Mouse (Mus musculus): ENCODE measurements around the gene Mpp3. TPM values are rescaled to one million over a fixed set of nuclear protein-coding genes. Genes with fewer than 3 reads are reported as not detected.

Gene Mpp3
- polyA plus RNA-seq, 1 experiment = 0.90 TPM

DNA sequence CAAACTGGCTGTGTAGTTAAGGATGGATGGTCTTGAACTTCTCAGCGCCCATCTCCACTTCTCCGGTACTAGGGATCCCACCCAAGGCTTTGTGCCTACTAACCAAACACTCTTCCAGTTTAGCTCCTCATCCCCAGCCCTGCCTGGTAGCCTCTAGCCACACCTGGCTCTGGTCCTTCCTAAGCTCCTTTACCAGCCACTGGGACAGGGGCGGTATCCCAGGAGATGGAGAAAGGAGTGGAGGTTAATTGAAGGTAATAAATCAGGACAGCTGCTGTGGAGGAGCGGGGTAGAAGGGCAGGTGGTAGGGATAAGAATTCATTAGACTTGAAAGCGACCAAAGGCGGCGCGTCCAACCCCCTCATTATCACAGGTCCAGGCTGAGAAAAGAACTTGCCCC, 63.6 kb downstream of the Mpp3 start:
- Histone ChIP-seq H3K4me1 (ENCODE audit: control insufficient read depth, insufficient read depth, insufficient read length, low read length) (0 out of 2 replicates have a peak, but pooled peaks cover 3% of the 10 kb centered on the region), H3K4me3 (ENCODE audit: low read depth, low read length) (no peak overlapping the region), H3K36me3 (ENCODE audit: control insufficient read depth, insufficient read depth, low read length) (no peaks in the 10 kb centered on the region), H3K27ac (ENCODE audit: insufficient read depth, low read depth, low read length) (no peak overlapping the region), H3K27me3 (ENCODE audit: control insufficient read depth, insufficient read depth, low read length) (peaks cover 39% of the 10 kb centered on the region)
- TF ChIP-seq POLR2A (IDR thresholded peaks at IDR 0.05; ENCODE audit: low read depth, low read length) (no peak), CTCF (IDR thresholded peaks at IDR 0.05; ENCODE audit: extremely low read depth, insufficient read length, insufficient replicate concordance, low read depth, low read length) (no peak)
- WGBS = 11% methylated on average over 8 of the region's 8 CpGs

- no peak for TF ChIP-seq CTCF (IDR thresholded peaks at IDR 0.05; ENCODE audit: extremely low read depth, insufficient read length, insufficient replicate concordance, low read depth, low read length)
- no peak for TF ChIP-seq POLR2A (IDR thresholded peaks at IDR 0.05; ENCODE audit: low read depth, low read length)
- H3K27ac ChIP-seq (ENCODE audit: insufficient read depth, low read depth, low read length) = no peak overlapping the region
- under 1% methylated on average over 78 of the region's 78 CpGs for WGBS
- 0 out of 2 replicates have a peak, but pooled peaks cover 3% of the 10 kb centered on the region for H3K4me1 ChIP-seq (ENCODE audit: control insufficient read depth, insufficient read depth, insufficient read length, low read length)
- peaks cover 39% of the 10 kb centered on the region for H3K27me3 ChIP-seq (ENCODE audit: control insufficient read depth, insufficient read depth, low read length)
- peak overlapping the region; percentile 48 for H3K4me3 ChIP-seq (ENCODE audit: low read depth, low read length)
- no peaks in the 10 kb centered on the region for H3K36me3 ChIP-seq (ENCODE audit: control insufficient read depth, insufficient read depth, low read length)
Observed at GRCm38 (mm10) chr11:101963473-101964291, 64.6 kb downstream of the Mpp3 start.

DNA sequence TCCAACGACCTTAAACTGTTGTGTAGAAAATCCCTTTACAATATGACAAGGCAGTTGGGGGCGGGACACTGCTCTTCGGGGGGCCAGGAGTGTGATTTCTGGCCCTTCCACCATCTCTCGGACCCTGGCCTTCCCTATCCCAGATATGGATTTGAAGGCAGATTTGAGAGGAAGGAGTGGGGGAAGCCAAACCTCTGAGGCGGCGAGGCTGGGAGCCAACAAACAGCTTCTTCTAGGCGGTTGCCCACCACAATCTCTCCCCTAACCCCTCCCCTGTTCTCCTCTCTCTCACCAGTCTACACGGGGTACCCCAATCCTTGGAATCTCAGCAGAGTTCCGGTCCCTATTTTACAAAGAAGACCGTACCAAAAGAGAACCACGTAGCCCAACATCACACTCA, 65.2 kb downstream of the Mpp3 start:
- H3K27ac ChIP-seq (ENCODE audit: insufficient read depth, low read depth, low read length) = no peak overlapping the region
- WGBS = 7% methylated on average over 11 of the region's 11 CpGs
- no peaks in the 10 kb centered on the region for H3K36me3 ChIP-seq (ENCODE audit: control insufficient read depth, insufficient read depth, low read length)
- H3K4me3 ChIP-seq (ENCODE audit: low read depth, low read length) = no peak overlapping the region
- H3K4me1 ChIP-seq (ENCODE audit: control insufficient read depth, insufficient read depth, insufficient read length, low read length) = 0 out of 2 replicates have a peak, but pooled peaks cover 3% of the 10 kb centered on the region
- no peak for TF ChIP-seq CTCF (IDR thresholded peaks at IDR 0.05; ENCODE audit: extremely low read depth, insufficient read length, insufficient replicate concordance, low read depth, low read length)
- no peak for TF ChIP-seq POLR2A (IDR thresholded peaks at IDR 0.05; ENCODE audit: low read depth, low read length)
- peaks cover 39% of the 10 kb centered on the region for H3K27me3 ChIP-seq (ENCODE audit: control insufficient read depth, insufficient read depth, low read length)

DNA sequence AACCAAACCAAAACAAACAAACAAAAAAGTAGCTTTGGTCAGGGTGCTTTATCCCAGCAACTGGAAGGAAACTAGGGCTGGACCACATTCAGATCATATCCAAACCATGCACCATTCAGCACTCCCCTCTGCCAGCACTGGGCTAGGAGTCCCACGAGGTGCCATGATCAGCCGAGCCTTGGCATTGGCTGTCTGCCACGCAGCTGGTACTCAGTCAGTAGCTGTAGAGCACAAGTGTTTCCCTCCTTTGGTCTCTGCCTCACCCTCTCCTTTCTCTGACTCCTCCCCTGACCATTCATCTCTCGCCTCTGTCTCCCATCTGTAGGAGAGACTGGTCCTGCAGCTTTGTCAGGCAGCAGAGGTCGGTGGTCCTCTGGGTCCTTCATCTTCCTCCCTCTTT, 70.8 kb downstream of the Mpp3 start:
- Histone ChIP-seq H3K27ac (ENCODE audit: insufficient read depth, low read depth, low read length) (no peak overlapping the region), H3K27me3 (ENCODE audit: control insufficient read depth, insufficient read depth, low read length) (0 out of 2 replicates have a peak, but pooled peaks cover 3% of the 10 kb centered on the region), H3K36me3 (ENCODE audit: control insufficient read depth, insufficient read depth, low read length) (no peaks in the 10 kb centered on the region), H3K4me3 (ENCODE audit: low read depth, low read length) (no peak overlapping the region), H3K4me1 (ENCODE audit: control insufficient read depth, insufficient read depth, insufficient read length, low read length) (peaks cover 3% of the 10 kb centered on the region)
- no peak for TF ChIP-seq CTCF (IDR thresholded peaks at IDR 0.05; ENCODE audit: extremely low read depth, insufficient read length, insufficient replicate concordance, low read depth, low read length)
- no peak for TF ChIP-seq POLR2A (IDR thresholded peaks at IDR 0.05; ENCODE audit: low read depth, low read length)
- WGBS = 35% methylated on average over 5 of the region's 5 CpGs

DNA sequence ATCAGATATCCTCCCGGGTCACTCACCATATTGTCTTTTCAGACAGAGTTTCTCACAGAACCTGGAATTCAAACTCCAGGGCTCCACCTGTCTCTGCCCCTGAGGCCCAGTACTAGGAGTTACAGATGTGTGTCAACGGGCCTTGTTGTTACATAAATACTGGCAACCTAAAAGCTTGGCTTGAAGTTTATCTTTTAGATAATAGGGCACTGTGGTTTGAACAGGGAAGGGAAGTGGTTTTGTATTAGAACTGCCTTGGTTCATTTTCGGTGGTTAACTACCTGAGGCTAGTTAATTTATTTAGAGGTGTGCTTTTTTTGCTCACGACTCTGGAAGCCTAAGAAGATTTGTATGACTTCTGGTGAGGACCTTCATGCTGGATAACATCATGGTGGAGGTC, 74.8 kb downstream of the Mpp3 start:
- H3K36me3 ChIP-seq (ENCODE audit: control insufficient read depth, insufficient read depth, low read length) = no peaks in the 10 kb centered on the region
- no peak overlapping the region for H3K27ac ChIP-seq (ENCODE audit: insufficient read depth, low read depth, low read length)
- WGBS = 25% methylated on average over 4 of the region's 4 CpGs
- TF ChIP-seq CTCF (IDR thresholded peaks at IDR 0.05; ENCODE audit: extremely low read depth, insufficient read length, insufficient replicate concordance, low read depth, low read length) = no peak
- no peak for TF ChIP-seq POLR2A (IDR thresholded peaks at IDR 0.05; ENCODE audit: low read depth, low read length)
- H3K4me3 ChIP-seq (ENCODE audit: low read depth, low read length) = no peak overlapping the region
- H3K27me3 ChIP-seq (ENCODE audit: control insufficient read depth, insufficient read depth, low read length) = no peaks in the 10 kb centered on the region
- H3K4me1 ChIP-seq (ENCODE audit: control insufficient read depth, insufficient read depth, insufficient read length, low read length) = peaks cover 3% of the 10 kb centered on the region

GRCm38 (mm10) chr11:101952541-101953341, 75.5 kb downstream of the Mpp3 start:
- Histone ChIP-seq H3K27me3 (ENCODE audit: control insufficient read depth, insufficient read depth, low read length) (no peaks in the 10 kb centered on the region), H3K4me1 (ENCODE audit: control insufficient read depth, insufficient read depth, insufficient read length, low read length) (peaks cover 3% of the 10 kb centered on the region), H3K4me3 (ENCODE audit: low read depth, low read length) (no peak overlapping the region), H3K27ac (ENCODE audit: insufficient read depth, low read depth, low read length) (no peak overlapping the region), H3K36me3 (ENCODE audit: control insufficient read depth, insufficient read depth, low read length) (no peaks in the 10 kb centered on the region)
- no peak for TF ChIP-seq POLR2A (IDR thresholded peaks at IDR 0.05; ENCODE audit: low read depth, low read length)
- no peak for TF ChIP-seq CTCF (IDR thresholded peaks at IDR 0.05; ENCODE audit: extremely low read depth, insufficient read length, insufficient replicate concordance, low read depth, low read length)
- WGBS = 21% methylated on average over 24 of the region's 24 CpGs

DNA sequence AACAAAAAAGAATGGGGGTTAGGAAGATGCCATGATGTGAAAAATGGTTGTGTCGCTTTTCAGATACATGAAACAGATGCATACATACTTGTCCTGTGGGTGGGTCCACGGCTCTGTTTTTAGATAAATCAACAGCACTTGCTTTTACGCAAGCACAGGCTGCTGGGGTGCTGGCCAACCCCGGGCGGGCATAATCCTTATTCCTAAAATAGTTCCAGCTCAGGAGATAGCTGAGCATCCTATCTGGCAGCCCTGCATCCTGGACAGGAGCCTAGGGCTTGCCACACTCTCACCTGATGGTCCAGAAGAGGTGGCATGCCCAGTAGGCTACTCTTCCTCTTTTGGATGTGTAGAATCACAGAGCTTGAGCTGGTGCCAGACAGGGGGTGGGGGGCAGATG, 78.2 kb downstream of the Mpp3 start:
- WGBS = 80% methylated on average over 5 of the region's 5 CpGs
- H3K4me3 ChIP-seq (ENCODE audit: low read depth, low read length) = no peak overlapping the region
- peaks cover 3% of the 10 kb centered on the region for H3K4me1 ChIP-seq (ENCODE audit: control insufficient read depth, insufficient read depth, insufficient read length, low read length)
- no peaks in the 10 kb centered on the region for H3K36me3 ChIP-seq (ENCODE audit: control insufficient read depth, insufficient read depth, low read length)
- H3K27ac ChIP-seq (ENCODE audit: insufficient read depth, low read depth, low read length) = no peak overlapping the region
- H3K27me3 ChIP-seq (ENCODE audit: control insufficient read depth, insufficient read depth, low read length) = no peaks in the 10 kb centered on the region
- TF ChIP-seq CTCF (IDR thresholded peaks at IDR 0.05; ENCODE audit: extremely low read depth, insufficient read length, insufficient replicate concordance, low read depth, low read length) (no peak), POLR2A (IDR thresholded peaks at IDR 0.05; ENCODE audit: low read depth, low read length) (no peak)

Other genes with a start within 250 kb of the Mpp3 start
- gene Etv4, start 243.1 kb downstream of the Mpp3 start, polyA plus RNA-seq (2012; rRNA removed) = 0.95 and 2.3 TPM in 2 replicates
- 0.42 and 0.65 TPM in 2 replicates for gene Meox1, start 134.1 kb downstream of the Mpp3 start, polyA plus RNA-seq (2012; rRNA removed)
- not detected in 2 replicates for gene Sost, start 61.4 kb downstream of the Mpp3 start, polyA plus RNA-seq (2012; rRNA removed)
- not detected in 2 replicates for gene Cfap97d1, start 44.2 kb downstream of the Mpp3 start, polyA plus RNA-seq (2012; rRNA removed)
- gene Dusp3, start 41.4 kb downstream of the Mpp3 start, polyA plus RNA-seq (2012; rRNA removed) = 27.9 and 28.0 TPM in 2 replicates
- gene Cd300lg, start 13.0 kb upstream of the Mpp3 start, polyA plus RNA-seq (2012; rRNA removed) = 3.8 and 5.4 TPM in 2 replicates
- gene Mpp2, start 60.1 kb upstream of the Mpp3 start, polyA plus RNA-seq (2012; rRNA removed) = 1.2 and 1.6 TPM in 2 replicates
- gene Ppy, start 72.9 kb upstream of the Mpp3 start, polyA plus RNA-seq (2012; rRNA removed) = 11.5 TPM in 1 of 2 replicates, not detected in the other
- 137 and 596 TPM in 2 replicates for gene Pyy, start 79.4 kb upstream of the Mpp3 start, polyA plus RNA-seq (2012; rRNA removed)
- gene Nags, start 117.1 kb upstream of the Mpp3 start, polyA plus RNA-seq (2012; rRNA removed) = 44.2 and 87.7 TPM in 2 replicates
- 8.3 and 13.0 TPM in 2 replicates for gene Tmem101, start 127.9 kb upstream of the Mpp3 start, polyA plus RNA-seq (2012; rRNA removed)
- 8.3 and 18.7 TPM in 2 replicates for gene Lsm12, start 156.8 kb upstream of the Mpp3 start, polyA plus RNA-seq (2012; rRNA removed)
- gene G6pc3, start 161.2 kb upstream of the Mpp3 start, polyA plus RNA-seq (2012; rRNA removed) = 41.0 and 53.8 TPM in 2 replicates
- gene Hdac5, start 201.7 kb upstream of the Mpp3 start, polyA plus RNA-seq (2012; rRNA removed) = 82.5 and 102 TPM in 2 replicates
- gene BC030867, start 220.4 kb upstream of the Mpp3 start, polyA plus RNA-seq (2012; rRNA removed) = 2.4 and 5.2 TPM in 2 replicates
- gene Asb16, start 240.3 kb upstream of the Mpp3 start, polyA plus RNA-seq (2012; rRNA removed) = 0.29 and 1.8 TPM in 2 replicates